Mouse (Mus musculus): ENCODE data around the gene Gm5089. TPM values are rescaled to one million over a fixed set of nuclear protein-coding genes. Genes with fewer than 3 reads are reported as not detected.

The Gm5089 gene
- total and polyA plus RNA-seq, 3 experiments = not detected

DNA sequence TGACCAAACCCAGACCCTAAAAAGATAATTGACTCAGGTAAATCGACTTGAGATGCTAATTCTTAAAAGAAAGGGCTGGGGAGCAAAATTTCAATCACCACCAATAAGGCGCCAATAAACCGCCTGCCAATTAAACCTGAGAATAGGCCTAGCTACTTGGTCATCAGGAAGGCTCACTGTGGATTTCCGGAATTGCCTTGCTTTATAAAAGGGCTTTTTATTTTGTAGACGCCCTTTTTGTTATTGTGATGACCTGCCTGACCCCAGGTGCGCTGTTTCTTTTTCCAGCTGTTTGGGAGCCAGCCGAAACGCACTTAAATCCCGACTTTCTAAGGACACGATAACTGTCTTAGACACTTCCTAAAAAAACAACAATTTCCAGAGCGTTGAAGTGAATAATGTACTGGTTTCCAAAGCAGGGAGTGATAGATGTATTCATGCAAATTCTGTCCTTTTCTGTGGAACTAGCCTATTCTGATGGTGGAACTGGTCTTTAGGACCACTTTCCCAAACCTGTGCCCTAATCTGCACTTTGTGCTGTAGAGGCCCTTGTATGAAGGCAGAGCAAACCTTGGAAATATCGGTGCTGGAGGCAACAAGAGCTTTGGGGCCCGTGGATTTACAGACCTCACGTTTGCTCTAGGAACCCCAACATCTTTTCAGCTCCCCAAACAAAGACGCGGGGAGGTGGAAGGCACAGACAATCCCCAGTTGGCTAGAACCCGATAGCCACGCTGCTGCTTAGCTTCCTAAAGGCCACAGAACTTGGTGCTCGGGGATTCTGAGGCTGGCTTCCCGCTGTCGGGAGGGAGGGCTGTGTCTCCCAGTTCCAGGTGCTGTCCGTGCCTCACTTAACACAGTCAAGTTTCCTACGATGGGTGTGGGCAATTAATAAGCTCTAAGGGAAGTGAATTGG, 17.3 kb upstream of the Gm5089 start:
- Histone ChIP-seq H3K27ac (ENCODE audit: control insufficient read depth, low read depth, low read length) (no peak overlapping the region), H3K79me2 (ENCODE audit: control insufficient read depth, insufficient read depth, low read length, poor library complexity) (peaks cover 21% of the 10 kb centered on the region), H3K27me3 (ENCODE audit: control insufficient read depth in 1 of 2, insufficient read depth in 2 of 2, low read length in 2 of 2) (no peaks in the 10 kb centered on the region), H3K36me3 (ENCODE audit: control insufficient read depth in 1 of 2, insufficient read depth in 2 of 2, low read length in 2 of 2) (peaks cover 0 to 6% of the 10 kb centered on the region in 2 experiments; a peak in 2 of 4 replicates), H3K9me3 (replicated peaks; ENCODE audit: insufficient read depth, low read length) (no peaks in the 10 kb centered on the region), H3K4me3 (ENCODE audit: control insufficient read depth in 1 of 2, insufficient read depth in 1 of 2, low read depth in 2 of 2, low read length in 2 of 2) (no peak overlapping the region), H3K4me1 (ENCODE audit: control insufficient read depth in 1 of 2, insufficient read depth in 2 of 2, low read length in 2 of 2) (peaks cover 0 to 5% of the 10 kb centered on the region in 2 experiments; a peak in 2 of 4 replicates), H3K9ac (ENCODE audit: control insufficient read depth, low read depth, low read length, poor library complexity, severe bottlenecking) (no peak overlapping the region)
- TF ChIP-seq SMC3 (IDR thresholded peaks at IDR 0.05; ENCODE audit: low read depth, low read length) (no peak), MAZ (IDR thresholded peaks at IDR 0.05; ENCODE audit: low read depth, low read length) (no peak), NELFE (IDR thresholded peaks at IDR 0.05; ENCODE audit: low read depth, low read length) (no peak), ETS1 (IDR thresholded peaks at IDR 0.05; ENCODE audit: low read depth, low read length) (no peak)
- no peak for DNase-seq (ENCODE audit: low read depth, low spot score)

DNA sequence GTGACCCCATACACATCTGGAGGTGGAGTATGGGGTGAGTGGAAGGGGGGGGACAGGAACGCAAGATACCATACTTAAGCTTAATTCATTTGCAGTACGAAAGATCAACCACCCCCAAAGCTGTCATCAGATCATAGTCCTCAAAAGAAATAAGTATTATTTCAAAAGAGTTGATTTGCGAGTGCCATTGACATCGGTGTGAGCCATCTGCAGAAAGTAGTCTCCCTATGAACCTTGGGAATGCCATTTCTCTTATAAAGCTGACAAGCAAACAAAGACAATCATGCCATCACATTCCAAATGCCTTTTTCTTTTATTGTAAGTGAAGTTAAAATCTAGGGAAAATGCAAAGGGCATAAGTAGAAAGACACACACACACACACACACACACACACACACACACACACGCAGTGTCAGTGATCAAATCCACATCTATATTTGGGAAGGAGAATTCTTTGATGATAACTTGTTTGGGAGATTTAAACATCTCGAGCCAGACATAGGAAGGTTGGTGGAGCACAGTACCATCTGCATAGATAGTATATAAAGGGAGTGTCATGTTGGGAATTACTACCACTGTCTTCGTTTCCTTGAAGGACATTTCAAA, 15.9 kb upstream of the Gm5089 start:
- Histone ChIP-seq H3K36me3 (ENCODE audit: control insufficient read depth in 1 of 2, insufficient read depth in 2 of 2, low read length in 2 of 2) (peaks cover 0 to 6% of the 10 kb centered on the region in 2 experiments; a peak in 2 of 4 replicates), H3K79me2 (ENCODE audit: control insufficient read depth, insufficient read depth, low read length, poor library complexity) (peaks cover 33% of the 10 kb centered on the region), H3K9ac (ENCODE audit: control insufficient read depth, low read depth, low read length, poor library complexity, severe bottlenecking) (no peak overlapping the region), H3K4me3 (ENCODE audit: control insufficient read depth in 1 of 2, insufficient read depth in 1 of 2, low read depth in 2 of 2, low read length in 2 of 2) (no peak overlapping the region), H3K27me3 (ENCODE audit: control insufficient read depth in 1 of 2, insufficient read depth in 2 of 2, low read length in 2 of 2) (no peaks in the 10 kb centered on the region), H3K4me1 (ENCODE audit: control insufficient read depth in 1 of 2, insufficient read depth in 2 of 2, low read length in 2 of 2) (peaks cover 3 to 7% of the 10 kb centered on the region in 2 experiments; a peak in 3 of 4 replicates), H3K27ac (ENCODE audit: control insufficient read depth, low read depth, low read length) (no peak overlapping the region), H3K9me3 (replicated peaks; ENCODE audit: insufficient read depth, low read length) (no peaks in the 10 kb centered on the region)
- DNase-seq (ENCODE audit: low read depth, low spot score) = no peak
- TF ChIP-seq RAD21 (IDR thresholded peaks at IDR 0.05; ENCODE audit: low read depth, low read length) = no peak
- TF ChIP-seq ZKSCAN1 (IDR thresholded peaks at IDR 0.05; ENCODE audit: low read depth, low read length) = no peak
- no peak for TF ChIP-seq MAX (IDR thresholded peaks at IDR 0.05; ENCODE audit: low read length)
- TF ChIP-seq JUND (IDR thresholded peaks at IDR 0.05; ENCODE audit: low read depth, low read length) = no peak
- no peak for TF ChIP-seq CHD1 (IDR thresholded peaks at IDR 0.05; ENCODE audit: low read depth, low read length)
- TF ChIP-seq ZMIZ1 (IDR thresholded peaks at IDR 0.05; ENCODE audit: low read depth, low read length) = no peak
- TF ChIP-seq CHD2 (IDR thresholded peaks at IDR 0.05; ENCODE audit: low read length) = no peak
- TF ChIP-seq MXI1 (IDR thresholded peaks at IDR 0.05; ENCODE audit: low read depth, low read length) = no peak
- TF ChIP-seq POLR2A (IDR thresholded peaks at IDR 0.05; ENCODE audit: control insufficient read depth in 1 of 2, insufficient read depth in 1 of 2, low read depth in 1 of 2, low read length in 2 of 2, poor library complexity in 1 of 2) = no peak
- no peak for TF ChIP-seq GATA1 (IDR thresholded peaks at IDR 0.05; ENCODE audit: low read depth, low read length)
- TF ChIP-seq USF1 (IDR thresholded peaks at IDR 0.05; ENCODE audit: low read depth, low read length) = no peak
